Mouse (Mus musculus) cerebellum, adult 9-10 months (tissue): Measurements from ENCODE around the gene Rab3a.

ENCODE experiments used
- DNase-seq: peaks from one replicate; pipeline ENCODE4 v3.0.0; 2022

Gene Rab3a

DNA sequence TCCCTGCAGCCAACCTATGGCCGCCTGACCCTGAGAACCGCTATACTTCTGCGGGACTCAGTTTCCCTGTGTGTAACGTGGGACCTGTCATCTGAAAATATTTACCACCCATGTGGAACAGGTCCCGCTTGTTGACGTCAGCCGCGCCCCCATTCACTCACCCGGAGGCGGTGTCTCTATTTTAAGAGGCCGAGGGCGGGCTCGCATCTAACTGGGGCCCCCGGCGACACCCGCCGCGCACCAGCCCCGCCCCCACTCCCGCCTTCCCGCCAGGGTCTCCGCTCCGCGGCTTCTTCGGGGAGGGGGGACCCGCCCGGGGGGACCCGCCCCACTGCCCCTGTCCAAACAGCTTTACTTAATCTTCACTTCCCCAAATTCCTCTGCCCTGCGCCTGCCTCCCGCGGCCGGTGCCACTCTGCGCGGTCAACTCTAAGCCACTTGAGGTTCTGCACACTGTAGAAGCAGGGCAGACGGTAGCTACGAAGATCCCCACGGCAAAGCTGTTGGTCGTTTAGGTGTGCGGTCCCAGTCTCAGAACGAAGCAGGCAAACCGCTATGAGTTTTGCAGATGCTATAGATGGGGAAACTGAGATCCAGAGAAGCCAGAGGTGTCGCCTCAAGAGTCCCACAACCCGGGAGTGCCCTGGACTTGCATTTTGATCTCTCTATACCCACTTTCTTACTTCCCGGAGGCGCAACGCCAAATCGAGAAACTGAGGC lies 49.4 kb downstream of the Rab3a start:
- no peak for DNase-seq

GRCm38 (mm10) chr8:70804481-70805206 lies 50.2 kb downstream of the Rab3a start, which contains the start of gene Mast3:
Gene Mast3, minus strand, starts transcription at chr8:70805054.
- no peak for DNase-seq

DNA sequence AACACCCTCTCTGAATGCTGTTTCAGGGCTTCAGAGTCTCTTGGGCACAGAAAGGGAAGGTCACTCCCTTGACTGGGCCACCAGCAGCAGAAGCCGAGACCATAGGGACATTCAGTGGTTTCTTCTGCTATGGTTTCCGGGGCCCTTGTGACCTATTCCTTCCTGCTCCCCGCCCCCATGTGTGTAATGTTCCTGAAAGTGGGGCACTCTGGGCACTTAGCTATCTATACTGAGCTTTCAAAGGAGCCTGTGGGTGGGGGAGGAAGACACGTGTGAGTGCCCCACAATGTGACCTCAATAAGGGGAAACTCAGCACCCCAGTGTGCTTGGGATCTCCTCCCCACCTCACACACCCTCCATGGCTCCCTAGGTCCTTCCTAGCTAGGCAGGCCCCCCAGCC lies 52.1 kb downstream of the Rab3a start:
- no peak for DNase-seq

DNA sequence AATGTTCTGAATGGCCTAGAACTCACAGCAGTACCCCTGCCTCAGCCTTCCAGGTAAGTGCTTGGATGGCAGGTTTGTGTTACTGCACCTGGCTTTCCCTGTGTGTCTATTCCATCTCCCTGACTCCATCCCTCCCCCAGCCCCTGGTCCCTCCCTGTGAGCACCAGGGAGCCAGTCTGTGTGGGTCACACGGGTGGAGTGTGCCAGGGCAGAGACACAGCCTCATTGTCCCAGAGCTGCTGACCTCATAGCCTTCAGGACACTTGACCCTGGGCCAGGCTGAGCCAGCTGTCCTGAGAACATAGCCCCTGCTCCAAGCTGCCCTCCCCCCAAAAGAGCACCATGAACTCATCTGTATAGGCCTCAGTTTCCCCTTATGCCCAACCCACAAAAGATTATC lies 52.8 kb downstream of the Rab3a start:
- no peak for DNase-seq

GRCm38 (mm10) chr8:70808239-70808638 lies 53.8 kb downstream of the Rab3a start, which contains the start of gene Il12rb1:
Gene Il12rb1, plus strand, starts transcription at chr8:70808449.
- no peak for DNase-seq
